Mouse (Mus musculus) inflammation-experienced regulatory T-cells, adult 6 months (primary cell): ENCODE measurements around the gene Gm20604. TPM values are rescaled to one million over a fixed set of nuclear protein-coding genes. Genes with fewer than 3 reads are reported as not detected.

ENCODE experiments used
- ATAC-seq: one replicate; pipeline ENCODE4 v1.8.0; 2017
- polyA plus RNA-seq, 3 experiments: library from polyadenylated mRNA; unstranded; fragments of 100-300 nt; shearing (Covaris generic); gene quantifications; one replicate each; pipeline ENCODE4 v1.2.1; 2017

The Gm20604 gene
- 10 to 100 TPM in 1 of 3 experiments, 1 to 10 TPM in 2; 6.8 to 11.4 (median 8.3) TPM for polyA plus RNA-seq

GRCm38 (mm10) chr12:102758403-102758756, at the start of gene Gm20604:
Gene Gm20604, minus strand, starts transcription at chr12:102758672.
- no peak for ATAC-seq

- ATAC-seq: no peak
These were observed 41.1 kb upstream of the Gm20604 start for GRCm38 (mm10) chr12:102799528-102799927.

- ATAC-seq: no peak
These were observed 29.5 kb upstream of the Gm20604 start for GRCm38 (mm10) chr12:102787927-102788326.

GRCm38 (mm10) chr12:102785593-102785985, 27.1 kb upstream of the Gm20604 start:
- no peak for ATAC-seq

GRCm38 (mm10) chr12:102784899-102785592, 26.6 kb upstream of the Gm20604 start:
- no peak for ATAC-seq

GRCm38 (mm10) chr12:102782841-102783240, 24.4 kb upstream of the Gm20604 start:
- no peak for ATAC-seq

- ATAC-seq: peak; percentile 50
These were observed 21.0 kb upstream of the Gm20604 start for GRCm38 (mm10) chr12:102779452-102779851.

GRCm38 (mm10) chr12:102778151-102778550, 19.7 kb upstream of the Gm20604 start:
- ATAC-seq: no peak

GRCm38 (mm10) chr12:102776035-102776434, 17.6 kb upstream of the Gm20604 start:
- ATAC-seq: no peak

GRCm38 (mm10) chr12:102772676-102773075, 14.2 kb upstream of the Gm20604 start:
- ATAC-seq: no peak

GRCm38 (mm10) chr12:102771601-102772000, 13.1 kb upstream of the Gm20604 start:
- no peak for ATAC-seq

- no peak for ATAC-seq
These were observed 10.5 kb upstream of the Gm20604 start for GRCm38 (mm10) chr12:102769000-102769399.

- ATAC-seq: no peak
These were observed 5.2 kb upstream of the Gm20604 start for GRCm38 (mm10) chr12:102763696-102764095.

GRCm38 (mm10) chr12:102761668-102762067, 3.2 kb upstream of the Gm20604 start:
- no peak for ATAC-seq

GRCm38 (mm10) chr12:102758936-102759335, 464 bp upstream of the Gm20604 start:
- no peak for ATAC-seq

GRCm38 (mm10) chr12:102757689-102758402, 626 bp downstream of the Gm20604 start, which contains the start of the genes Gm28051, Gon7 and Ubr7:
Gene Gm28051, minus strand, starts transcription at chr12:102757765.
Gene Gon7, minus strand, starts transcription at chr12:102757803.
Gene Ubr7, plus strand, starts transcription at chr12:102757967.
- peak; percentile 98 for ATAC-seq

- no peak for ATAC-seq
These were observed 1.3 kb downstream of the Gm20604 start for GRCm38 (mm10) chr12:102757055-102757688.

GRCm38 (mm10) chr12:102756304-102756703, 2.2 kb downstream of the Gm20604 start:
- no peak for ATAC-seq

GRCm38 (mm10) chr12:102748256-102748655, 10.2 kb downstream of the Gm20604 start:
- no peak for ATAC-seq

GRCm38 (mm10) chr12:102744839-102745238, 13.6 kb downstream of the Gm20604 start:
- peak; percentile 79 for ATAC-seq

- ATAC-seq: peak; percentile 89
These were observed 14.6 kb downstream of the Gm20604 start, which contains the start of the genes Moap1 and Tmem251 for GRCm38 (mm10) chr12:102743589-102744574. Gene Moap1, minus strand, starts transcription at chr12:102743661. Gene Tmem251, plus strand, starts transcription at chr12:102743762.

- peak; percentile 20 for ATAC-seq
These were observed 15.4 kb downstream of the Gm20604 start for GRCm38 (mm10) chr12:102743036-102743588.
